Mouse (Mus musculus) Muller cell, postnatal 12 days (primary cell): ENCODE results near the gene Gimap3.

ENCODE experiments used
- DNase-seq: peaks from one replicate; pipeline ENCODE4 v3.0.0-alpha.2; 2015; ENCODE audit errors: inconsistent ontology term

Gimap3 gene

GRCm38 (mm10) chr6:48742422-48743351, 28.0 kb downstream of the Gimap3 start:
- peak; percentile 6 for DNase-seq

DNA sequence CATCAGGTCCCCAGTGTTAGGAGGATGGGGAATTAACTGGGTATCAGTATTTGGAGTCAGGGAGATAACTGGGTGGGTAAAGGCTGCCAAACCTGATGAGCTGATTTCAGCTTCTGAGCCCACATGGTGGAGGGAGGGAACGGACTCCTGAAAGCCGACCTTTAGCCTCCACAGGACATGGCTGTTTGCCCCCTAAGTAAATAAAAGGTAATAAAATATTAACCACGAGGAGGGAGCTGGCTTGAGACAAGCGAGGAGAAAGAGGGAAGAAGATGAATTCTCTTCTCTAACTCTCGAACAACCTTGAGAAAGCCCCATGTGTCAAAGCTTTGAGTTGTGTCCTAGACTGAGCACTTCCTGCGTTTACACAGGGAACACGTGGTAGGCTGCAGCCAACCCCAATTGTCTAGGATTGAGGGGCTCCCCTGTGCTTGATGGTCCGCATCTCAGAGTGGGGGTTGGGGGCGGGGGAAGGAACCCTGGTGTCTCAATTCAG, 28.9 kb downstream of the Gimap3 start:
- no peak for DNase-seq

DNA sequence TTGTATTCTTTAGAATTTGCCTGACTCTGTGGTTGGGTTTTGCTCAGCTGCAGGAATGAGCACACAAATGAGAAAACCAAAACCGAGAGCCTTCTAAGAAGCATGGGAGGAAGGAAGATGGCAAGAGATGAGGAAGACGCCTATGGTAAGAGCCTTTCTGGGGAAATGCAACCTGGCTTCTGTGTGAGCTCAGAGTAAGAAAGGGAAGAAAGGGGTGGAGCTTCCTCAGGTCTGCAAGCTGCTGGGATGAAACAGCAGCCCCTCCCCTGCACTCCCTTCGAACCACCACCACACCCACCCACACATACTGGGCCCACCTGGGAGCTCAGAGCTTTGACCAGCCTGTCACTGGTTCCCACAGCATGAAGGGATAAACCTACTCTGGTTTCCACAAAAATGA, 29.4 kb downstream of the Gimap3 start:
- DNase-seq, result no peak

GRCm38 (mm10) chr6:48740501-48741169, 30.0 kb downstream of the Gimap3 start:
- DNase-seq, result no peak

- DNase-seq, result no peak
Observed at GRCm38 (mm10) chr6:48739780-48740055, 30.9 kb downstream of the Gimap3 start.

GRCm38 (mm10) chr6:48738961-48739779, 31.5 kb downstream of the Gimap3 start, which contains the start of gene Gimap1:
Gene Gimap1, plus strand, starts transcription at chr6:48739054.
- DNase-seq, result no peak

DNA sequence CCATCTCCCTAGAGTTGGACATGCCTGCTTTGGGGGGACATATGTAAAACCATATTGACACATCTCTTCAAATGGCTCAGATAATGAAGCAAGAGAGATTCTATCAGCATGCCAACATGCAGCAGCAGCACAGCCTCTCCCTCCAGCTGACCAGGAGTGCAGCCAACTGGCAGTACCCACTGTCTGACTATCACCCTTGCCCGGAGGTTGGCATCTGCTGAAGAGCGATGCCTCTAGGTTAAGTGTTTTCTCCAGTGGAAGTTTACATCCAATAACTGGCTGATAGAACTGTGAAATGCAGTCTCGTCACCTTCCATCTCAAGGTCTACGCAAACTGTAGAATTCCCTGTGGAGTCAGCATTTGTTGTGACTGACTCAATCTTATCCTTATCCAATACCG, 33.0 kb downstream of the Gimap3 start:
- no peak for DNase-seq

- DNase-seq, result no peak
Observed at GRCm38 (mm10) chr6:48737053-48737452, 33.6 kb downstream of the Gimap3 start.

DNA sequence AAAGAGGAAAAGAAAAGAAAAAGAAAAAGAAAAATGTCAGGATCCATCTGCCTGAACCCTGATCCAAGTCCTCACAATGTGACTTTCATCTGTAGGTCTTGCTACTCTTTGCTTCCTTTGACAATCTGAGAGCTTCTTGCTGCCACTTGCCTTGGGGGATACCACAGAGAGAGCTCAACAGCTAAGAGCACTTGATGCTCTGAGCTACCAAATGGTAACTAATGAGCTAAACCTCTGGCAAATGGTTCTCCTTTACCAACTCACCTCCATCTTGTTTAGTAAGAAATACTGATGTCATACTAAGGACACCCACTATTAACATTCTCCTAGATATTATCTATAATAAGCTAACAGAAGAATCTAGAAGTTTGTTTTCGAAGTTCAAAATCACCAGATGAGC, 37.0 kb downstream of the Gimap3 start:
- DNase-seq, result no peak

DNA sequence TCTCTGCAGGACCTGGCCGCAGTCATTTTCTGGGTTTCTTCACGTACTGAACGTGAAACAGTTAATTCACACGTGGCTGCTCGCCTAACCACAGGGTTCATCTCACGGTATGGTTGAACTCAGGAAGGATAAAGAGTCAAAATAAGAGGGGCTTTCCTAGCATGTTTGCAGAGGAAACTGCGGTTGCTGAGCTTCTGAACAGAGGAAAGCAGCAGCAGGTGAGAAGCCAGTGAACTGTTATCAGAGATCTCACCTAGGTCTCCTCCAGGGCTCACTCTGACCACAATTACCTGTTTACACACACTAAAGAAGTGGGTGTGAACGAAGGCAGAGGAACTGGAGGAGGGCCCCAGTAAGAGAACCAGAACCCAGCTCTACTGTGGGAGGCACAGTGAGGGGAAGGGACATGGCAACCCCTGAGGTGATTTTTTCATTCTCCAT, 37.8 kb downstream of the Gimap3 start:
- DNase-seq, result no peak

GRCm38 (mm10) chr6:48727761-48728160, 42.9 kb downstream of the Gimap3 start:
- DNase-seq, result no peak

GRCm38 (mm10) chr6:48725476-48725875, 45.2 kb downstream of the Gimap3 start:
- DNase-seq, result peak; percentile 51

GRCm38 (mm10) chr6:48723468-48723867, 47.2 kb downstream of the Gimap3 start:
- DNase-seq, result no peak

DNA sequence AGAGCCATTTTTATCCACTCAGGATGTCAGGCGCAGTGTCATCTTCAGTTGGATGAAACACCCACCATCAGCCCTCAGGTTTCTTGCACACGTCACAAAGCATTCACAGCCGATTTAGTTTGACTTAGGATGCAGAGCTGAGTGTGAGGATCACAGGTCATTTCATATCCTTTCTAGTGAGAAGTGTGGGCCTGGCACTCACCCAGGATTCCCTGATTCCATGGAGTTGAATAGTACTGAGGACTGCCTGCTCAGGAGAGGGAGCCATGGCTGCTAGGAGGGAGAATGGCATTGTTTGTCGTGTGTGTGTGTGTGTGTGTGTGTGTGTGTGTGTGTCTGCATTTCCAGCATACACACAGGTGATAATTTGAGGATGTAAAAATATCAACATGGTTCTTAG, 50.3 kb downstream of the Gimap3 start:
- no peak for DNase-seq

DNA sequence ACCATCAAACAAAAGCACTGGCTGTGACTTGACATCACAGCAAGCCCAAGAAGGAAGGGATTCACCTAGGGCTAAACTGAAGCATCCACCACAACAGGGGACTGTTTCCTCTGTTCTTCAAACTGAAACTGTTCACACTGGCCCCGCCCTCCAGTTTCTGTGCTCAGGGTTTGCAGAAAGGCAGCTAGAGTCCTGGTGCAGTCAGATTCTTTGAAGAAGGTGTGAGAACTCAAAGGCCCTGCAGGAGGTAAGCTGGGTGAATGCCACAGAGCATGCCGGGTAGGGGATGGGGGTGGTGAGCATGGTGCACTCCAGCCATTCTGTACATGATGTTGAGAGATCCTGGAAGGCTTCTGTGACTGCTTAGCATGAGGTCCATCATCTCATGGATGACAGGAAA, 52.2 kb downstream of the Gimap3 start, which contains the start of the genes Gm28053 and Gimap7:
Gm28053 (plus strand) TSS at position 153 of the 400 bp plus-strand sequence.
Gimap7 (plus strand) TSS at position 167 of the 400 bp plus-strand sequence.
- no peak for DNase-seq
